Mouse (Mus musculus): ENCODE measurements around the gene Sarm1.

Gene Sarm1

DNA sequence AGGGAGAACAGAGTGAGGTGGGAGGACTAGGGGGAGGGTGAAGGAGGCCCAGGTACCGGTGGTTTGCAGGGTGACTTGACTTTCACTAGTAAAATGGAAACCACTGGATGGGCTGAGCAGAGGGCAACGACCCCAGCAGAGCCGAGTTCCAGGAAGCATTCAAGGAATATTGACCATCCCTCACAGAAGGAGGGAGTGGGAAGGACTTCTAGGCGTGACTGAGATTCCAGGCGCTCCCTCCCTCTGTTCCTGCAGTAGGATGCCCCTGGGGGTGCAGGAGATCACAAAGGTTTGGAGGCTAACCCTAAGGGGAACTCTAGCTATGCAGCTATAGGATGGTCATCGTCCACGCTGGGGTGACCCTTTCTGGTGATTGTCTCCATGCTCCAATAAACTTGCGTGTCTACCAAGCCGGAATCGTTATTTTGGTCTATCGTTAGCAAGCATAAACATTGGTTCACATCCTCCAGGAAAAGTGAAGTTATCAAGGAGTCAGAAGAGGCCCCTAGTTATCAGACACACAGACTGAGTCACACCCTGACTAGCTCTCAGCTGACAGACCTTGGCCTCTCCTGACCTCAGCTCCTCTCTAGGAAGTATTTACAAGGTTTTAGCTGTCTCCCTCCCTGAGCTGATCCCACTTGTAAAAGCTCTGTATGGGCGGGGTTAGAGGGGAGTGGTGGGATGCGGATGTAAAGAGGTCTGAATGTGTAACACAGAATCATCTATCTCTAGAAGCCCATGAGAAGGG, 34.1 kb downstream of the Sarm1 start:
- DNase-seq (ENCODE audit: low read depth): no peak

DNA sequence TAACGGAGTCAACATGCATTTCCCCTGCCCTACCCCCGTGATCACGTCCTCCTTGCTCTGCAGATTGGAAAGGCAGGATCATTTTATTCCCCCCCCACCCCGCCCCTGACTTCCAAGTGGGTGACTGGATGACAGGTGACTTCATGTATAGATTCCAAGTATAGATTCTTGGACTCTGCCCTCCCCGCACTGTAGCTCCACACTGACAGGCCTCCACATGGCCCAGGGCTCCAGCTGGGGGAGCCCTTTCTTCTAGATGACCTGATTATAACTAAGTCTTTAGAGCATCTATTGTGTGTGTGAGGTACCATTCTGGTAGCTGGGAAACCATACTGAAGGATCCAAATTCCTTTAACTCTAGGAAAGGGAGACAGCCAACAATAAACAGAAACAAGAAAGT, 34.9 kb downstream of the Sarm1 start:
- no peak for DNase-seq (ENCODE audit: low read depth)

- no peak for DNase-seq (ENCODE audit: low read depth)
Measured at GRCm38 (mm10) chr11:78461894-78462293, 35.7 kb downstream of the Sarm1 start.

DNA sequence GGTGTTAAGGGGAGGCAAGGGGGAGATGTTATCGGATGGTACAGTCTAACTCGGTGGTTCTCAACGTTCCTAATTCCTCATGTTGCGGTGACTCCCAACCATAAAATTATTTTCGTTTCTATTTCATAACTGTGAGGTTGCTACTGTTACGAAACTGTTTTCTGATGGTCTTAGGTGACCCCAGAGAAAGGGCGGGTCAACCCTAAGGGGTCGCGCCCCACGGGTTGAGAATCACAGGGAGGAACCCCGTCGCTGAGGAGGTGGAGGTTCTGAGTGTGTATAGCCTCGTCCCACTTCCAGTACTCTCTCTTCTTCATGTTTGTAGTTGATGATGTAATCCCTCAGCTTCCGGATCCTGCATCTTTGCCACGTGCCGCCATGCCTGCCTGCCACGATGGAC, 38.8 kb downstream of the Sarm1 start:
- no peak for DNase-seq (ENCODE audit: low read depth)

GRCm38 (mm10) chr11:78455308-78455707, 42.2 kb downstream of the Sarm1 start:
- DNase-seq (ENCODE audit: low read depth): peak; percentile 51

DNA sequence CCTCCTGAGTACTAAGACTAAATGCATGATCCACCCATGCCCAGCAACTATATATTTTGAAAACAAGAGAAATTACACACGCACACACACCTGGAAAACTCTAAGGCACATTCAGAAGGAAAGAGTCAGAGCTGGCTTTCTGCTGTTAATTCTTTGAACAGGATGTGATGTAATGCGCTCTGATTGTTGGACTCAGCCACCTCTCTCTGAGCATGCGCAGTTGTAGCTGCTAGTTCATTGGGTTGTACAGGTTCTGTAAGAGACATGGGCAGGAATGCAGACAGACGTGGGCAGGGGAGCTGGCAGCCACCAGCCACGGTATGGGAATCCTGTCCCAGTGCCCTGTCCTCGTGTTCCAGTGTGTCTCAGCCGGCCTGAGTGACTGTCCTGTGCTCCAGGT, 43.3 kb downstream of the Sarm1 start:
- no peak for DNase-seq (ENCODE audit: low read depth)

- DNase-seq (ENCODE audit: low read depth): peak; percentile 63
Measured at GRCm38 (mm10) chr11:78453675-78454074, 43.9 kb downstream of the Sarm1 start.

DNA sequence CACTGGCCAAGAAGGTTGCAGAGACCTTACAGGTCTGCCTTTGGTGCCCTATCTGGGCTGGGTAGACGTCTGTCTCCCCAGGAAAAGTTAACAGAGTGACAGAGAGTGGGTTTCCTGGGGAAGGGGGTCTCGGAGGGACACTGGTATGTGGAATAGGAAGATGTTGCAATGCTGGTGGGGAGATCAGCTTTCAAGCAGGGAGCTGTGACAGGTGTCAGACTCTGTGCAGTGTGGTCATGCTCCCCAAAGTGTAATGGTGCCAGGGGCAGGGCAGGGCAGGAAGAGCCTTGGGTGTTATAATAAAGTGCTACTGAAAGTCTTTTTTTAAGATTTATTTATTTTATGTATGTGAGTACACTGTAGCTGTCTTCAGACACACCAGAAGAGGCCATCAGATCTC, 47.2 kb downstream of the Sarm1 start:
- DNase-seq (ENCODE audit: low read depth): no peak

DNA sequence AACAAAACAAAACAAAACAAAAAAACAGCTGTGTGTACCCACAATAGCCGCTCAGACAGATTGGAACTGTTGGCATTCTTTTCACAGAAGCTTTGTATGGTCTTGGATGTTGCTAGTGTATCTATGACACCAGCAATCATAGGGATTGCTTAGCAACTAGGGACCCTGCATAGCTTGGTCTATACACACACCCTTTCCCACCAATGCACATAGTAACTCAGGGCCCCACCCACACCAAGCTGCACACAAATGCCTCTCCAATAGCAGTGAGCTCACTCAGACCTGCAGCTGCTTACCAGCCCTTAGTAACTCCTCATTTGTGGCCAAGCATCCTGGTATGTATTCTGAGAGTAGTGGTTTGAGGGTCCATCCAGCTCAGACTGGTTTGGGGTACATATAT, 49.3 kb downstream of the Sarm1 start:
- DNase-seq (ENCODE audit: low read depth): no peak

- DNase-seq (ENCODE audit: low read depth): no peak
Measured at GRCm38 (mm10) chr11:78447168-78447567, 50.4 kb downstream of the Sarm1 start.

- DNase-seq (ENCODE audit: low read depth): no peak
Measured at GRCm38 (mm10) chr11:78443115-78443514, 54.4 kb downstream of the Sarm1 start.

- no peak for DNase-seq (ENCODE audit: low read depth)
Measured at GRCm38 (mm10) chr11:78438399-78438930, 59.1 kb downstream of the Sarm1 start.

GRCm38 (mm10) chr11:78437182-78437581, 60.4 kb downstream of the Sarm1 start:
- DNase-seq (ENCODE audit: low read depth): no peak

DNA sequence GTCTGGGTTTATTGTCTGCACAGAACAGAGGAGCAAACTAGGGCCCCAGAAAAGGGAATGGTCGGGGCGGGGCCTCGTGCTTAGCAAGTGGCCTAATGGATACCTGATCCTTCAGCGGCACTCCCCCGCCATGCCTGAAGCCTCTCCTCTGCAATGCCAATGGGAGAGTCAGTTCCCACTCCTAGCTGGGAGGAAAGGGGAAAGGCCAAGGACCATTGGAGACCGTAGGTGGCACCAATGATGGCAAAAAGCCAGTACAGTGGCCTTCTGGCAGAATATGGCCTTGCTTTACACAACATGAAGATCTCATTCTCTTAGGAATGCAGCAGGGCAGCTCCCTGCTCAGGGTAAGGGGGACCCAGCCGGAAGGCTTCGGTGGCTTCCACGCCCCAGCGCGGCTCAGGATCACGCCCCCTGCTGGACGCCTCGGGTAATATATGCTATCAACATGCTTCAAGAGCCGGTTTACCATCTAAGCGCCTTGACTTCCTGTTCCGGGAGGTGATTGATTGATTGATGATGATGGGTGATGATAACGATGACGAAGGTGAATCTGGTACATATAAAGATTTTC, 61.7 kb downstream of the Sarm1 start:
- DNase-seq (ENCODE audit: low read depth): peak; percentile 51

DNA sequence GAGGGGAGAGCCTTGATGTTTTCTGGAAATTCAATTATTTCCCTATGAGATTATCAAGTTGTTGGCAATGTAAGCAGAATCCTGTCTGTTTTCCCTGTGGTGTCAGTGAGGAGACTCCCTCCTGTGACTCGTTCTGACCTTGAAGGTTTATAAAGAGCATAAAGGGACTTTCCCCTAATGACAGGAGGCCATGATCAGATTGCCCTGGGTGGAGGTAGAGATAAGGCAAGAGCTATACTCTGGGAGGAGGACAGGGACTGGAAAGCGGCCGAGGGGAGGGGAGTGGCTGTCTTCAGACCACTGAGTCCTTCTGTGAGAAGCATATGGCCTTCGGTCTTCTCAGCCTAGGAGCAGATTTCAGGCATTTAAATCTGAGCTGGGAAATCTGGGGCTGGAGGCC, 63.5 kb downstream of the Sarm1 start:
- DNase-seq (ENCODE audit: low read depth): no peak

GRCm38 (mm10) chr11:78431176-78431575, 66.4 kb downstream of the Sarm1 start:
- no peak for DNase-seq (ENCODE audit: low read depth)

GRCm38 (mm10) chr11:78430195-78430878, 67.2 kb downstream of the Sarm1 start:
- no peak for DNase-seq (ENCODE audit: low read depth)

- DNase-seq (ENCODE audit: low read depth): no peak
Measured at GRCm38 (mm10) chr11:78428309-78428708, 69.2 kb downstream of the Sarm1 start.

DNA sequence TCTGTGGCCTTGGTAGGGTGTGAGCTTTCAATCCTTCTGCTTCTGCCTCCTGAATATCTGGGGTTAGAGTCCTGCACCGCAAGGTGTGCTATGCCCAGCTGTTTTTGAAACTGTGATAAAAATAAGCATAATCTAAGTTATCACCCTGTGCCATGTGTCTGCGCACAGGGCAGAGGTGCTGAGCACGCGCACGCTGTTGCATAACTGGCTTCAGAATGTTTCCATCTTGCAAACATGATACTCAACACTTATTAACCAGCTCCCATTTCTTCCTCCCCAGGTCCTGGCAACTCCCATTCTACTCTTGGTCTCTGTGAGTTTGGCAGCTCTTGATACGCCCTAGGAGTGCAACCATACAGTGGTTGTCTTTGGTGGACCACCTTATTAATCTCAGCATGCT, 69.9 kb downstream of the Sarm1 start:
- DNase-seq (ENCODE audit: low read depth): no peak

GRCm38 (mm10) chr11:78425572-78425971, 72.0 kb downstream of the Sarm1 start:
- DNase-seq (ENCODE audit: low read depth): no peak

DNA sequence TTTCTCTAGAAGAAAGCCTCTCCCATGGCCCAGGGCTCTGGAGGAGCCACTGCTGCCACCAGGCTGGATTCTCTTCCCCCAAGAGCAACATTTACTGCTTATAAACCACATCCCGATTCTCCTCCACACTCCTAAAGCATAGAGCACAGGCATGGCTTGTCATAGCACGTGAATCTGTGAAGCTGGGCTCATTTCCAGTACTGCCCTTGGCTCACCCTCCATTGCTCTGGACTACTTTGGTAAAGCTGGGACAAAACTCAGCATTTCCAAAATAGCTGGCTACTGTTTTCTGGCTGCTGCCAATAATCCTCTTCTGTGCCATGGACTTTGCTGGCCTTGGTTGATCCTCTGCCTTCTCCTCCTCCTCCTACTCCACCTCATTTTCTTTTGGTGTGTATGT, 73.2 kb downstream of the Sarm1 start:
- DNase-seq (ENCODE audit: low read depth): no peak
